Mouse (Mus musculus) embryonic facial prominence, embryonic 11.5 days (tissue): ENCODE data around the gene Lekr1. TPM values are rescaled to one million over a fixed set of nuclear protein-coding genes. Genes with fewer than 3 reads are reported as not detected.

Experiments
- ATAC-seq: fragments of 200-750 bp; cut with Nextera tagmentation; replicated peaks from 2 replicates; pipeline ENCODE4 v1.8.0; 2017; ENCODE audit warnings: low read depth; ENCODE audit not compliant: insufficient number of reproducible peaks, low FRiP score, low TSS enrichment
- DNase-seq: peaks from one replicate; pipeline ENCODE4 v3.0.0-alpha.2; 2015; ENCODE audit warnings: low spot score
- H3K27ac ChIP-seq: fragments of 300-500 bp; sonication (generic); replicated peaks from 2 replicates; pipeline ENCODE4 v1.5.1; 2014; ENCODE audit warnings: mild to moderate bottlenecking, low read depth, low read length, control low read depth
- H3K27me3 ChIP-seq: fragments of 300-500 bp; sonication (generic); 2 replicates; pipeline ENCODE4 v1.6.1; 2014; ENCODE audit warnings: mild to moderate bottlenecking, low read length, moderate library complexity, mixed read lengths; ENCODE audit not compliant: control insufficient read depth, insufficient read depth
- H3K36me3 ChIP-seq: fragments of 300-500 bp; sonication (generic); replicated peaks from 2 replicates; pipeline ENCODE4 v1.6.1; 2014; ENCODE audit warnings: low read depth, mild to moderate bottlenecking, low read length, moderate library complexity, mixed read lengths; ENCODE audit not compliant: control insufficient read depth, insufficient read depth
- H3K4me1 ChIP-seq: fragments of 300-500 bp; sonication (generic); 2 replicates; pipeline ENCODE4 v1.6.1; 2014; ENCODE audit warnings: low read length, mixed read lengths; ENCODE audit not compliant: control insufficient read depth, insufficient read depth
- H3K4me2 ChIP-seq: fragments of 300-500 bp; sonication (generic); 2 replicates; pipeline ENCODE4 v1.6.1; 2014; ENCODE audit warnings: low read depth, mild to moderate bottlenecking, control low read depth, low read length, moderate library complexity
- H3K4me3 ChIP-seq: fragments of 300-500 bp; sonication (generic); 2 replicates; pipeline ENCODE4 v1.5.1; 2014; ENCODE audit warnings: low read depth, low read length, control low read depth
- H3K9ac ChIP-seq: fragments of 300-500 bp; sonication (generic); replicated peaks from 2 replicates; pipeline ENCODE4 v1.6.1; 2014; ENCODE audit warnings: mild to moderate bottlenecking, control low read depth, low read length
- H3K9me3 ChIP-seq: fragments of 300-500 bp; sonication (generic); replicated peaks from 2 replicates; pipeline ENCODE4 v1.6.1; 2016; ENCODE audit warnings: mild to moderate bottlenecking, low read length, inconsistent platforms, mixed read lengths; ENCODE audit not compliant: control insufficient read depth
- WGBS: fragments of 180-500 bp; shearing (Covaris S2); extraction: QIAGEN DNeasy Blood & Tissue Kit; methylation state at CpG from one replicate; pipeline ENCODE4 v1.1.7; 2014; 5-methylcytosine and 5-hydroxymethylcytosine counted together
- microRNA-seq: library from miRNA; unstranded; fragments of <30 nt; microRNA quantifications from one replicate; pipeline ENCODE4, GENCODE M21; 2016; ENCODE audit warnings: borderline number of aligned reads
- polyA plus RNA-seq: library from polyadenylated mRNA; unstranded; fragments of >200 nt; fragmentation: Nextera tagmentation; extraction: Ambion mirVana; gene quantifications from 2 replicates; pipeline ENCODE4 v1.2.1, GENCODE M21; 2014

Gene Lekr1
- polyA plus RNA-seq, 1 experiment from 2014 or later = 9.3 TPM

DNA sequence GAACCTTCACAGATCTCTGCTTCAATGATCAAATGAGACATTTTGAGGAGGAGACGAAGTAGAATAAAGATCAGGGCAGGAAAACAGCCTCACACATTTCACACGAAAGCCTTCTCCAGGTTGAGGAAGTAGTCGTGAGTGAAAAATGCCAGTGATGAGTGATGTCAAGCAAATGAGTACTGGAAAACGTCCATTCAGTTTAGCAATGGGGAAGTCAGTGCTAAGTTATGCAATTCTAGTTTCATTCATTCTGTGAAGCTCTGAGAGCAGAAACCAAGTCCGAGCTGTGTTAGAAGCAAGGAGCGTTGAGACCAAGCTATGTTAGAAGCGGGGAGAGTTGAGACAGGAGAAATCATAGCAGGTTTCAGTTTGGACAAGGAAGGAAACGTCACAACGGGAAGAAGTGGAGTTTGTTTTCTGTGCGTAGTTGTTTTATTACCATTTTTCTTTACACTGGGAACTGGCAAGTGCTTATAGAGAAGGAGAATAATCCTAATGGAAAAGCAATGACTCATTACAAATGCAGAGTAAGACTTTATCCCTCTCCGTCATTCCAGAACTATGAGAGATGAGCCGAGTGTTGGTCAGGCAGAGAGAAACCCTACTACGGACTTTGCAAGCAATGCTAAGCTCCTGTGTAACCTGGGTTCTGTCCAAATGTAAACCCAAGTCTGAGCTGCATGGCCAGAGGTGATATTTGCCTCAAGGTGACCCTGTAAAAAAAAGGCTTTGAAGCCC, 207.2 kb downstream of the Lekr1 start:
- WGBS = 83% methylated on average over 13 of the region's 13 CpGs
- H3K4me3 ChIP-seq = no peak overlapping the region
- ATAC-seq (no peak), DNase-seq (no peak)
- H3K4me1 ChIP-seq = peaks cover 3% of the 10 kb centered on the region
- H3K4me2 ChIP-seq = no peak overlapping the region
- H3K9me3 ChIP-seq = no peaks in the 10 kb centered on the region
- H3K9ac ChIP-seq = no peak overlapping the region
- H3K36me3 ChIP-seq = no peaks in the 10 kb centered on the region
- H3K27ac ChIP-seq = no peak overlapping the region
- H3K27me3 ChIP-seq = no peaks in the 10 kb centered on the region

Small RNA genes within 50 kb of the gene (microRNA-seq; reads per million reads assigned to microRNA genes)
- gene Mir8120 = not detected

Other genes starting within 250 kb of the Lekr1 start
- 37.9 and 39.7 TPM in 2 replicates for gene Tiparp, start 137.8 kb upstream of the Lekr1 start, polyA plus RNA-seq